Mouse (Mus musculus) telencephalon, adult 2 months (tissue): ENCODE measurements around the gene Chchd10.

Experiments
- DNase-seq: peaks from one replicate; pipeline ENCODE4 v3.0.0-alpha.2; 2011; ENCODE audit warnings: low read depth, low spot score

Chchd10 gene

DNA sequence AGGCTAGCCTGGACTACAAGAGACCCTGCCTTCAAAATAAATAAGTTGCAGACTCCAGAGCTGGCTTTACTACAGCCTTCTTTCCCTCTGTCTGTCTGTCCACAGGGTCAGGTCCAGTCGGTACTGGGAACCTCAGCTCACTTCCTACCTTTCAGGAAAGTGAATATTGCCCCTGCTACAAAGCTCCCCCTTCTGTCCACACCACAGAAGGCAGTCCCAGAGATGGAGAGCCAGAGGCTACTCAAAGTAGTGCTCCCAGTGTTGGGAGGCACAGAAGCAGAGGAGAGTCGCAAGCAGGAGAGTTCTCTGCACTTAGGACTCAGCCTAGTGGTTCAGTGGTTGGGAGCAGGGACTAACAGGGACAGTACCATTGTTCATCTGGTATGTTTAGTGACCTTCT, 8.6 kb upstream of the Chchd10 start:
- DNase-seq: no peak

DNA sequence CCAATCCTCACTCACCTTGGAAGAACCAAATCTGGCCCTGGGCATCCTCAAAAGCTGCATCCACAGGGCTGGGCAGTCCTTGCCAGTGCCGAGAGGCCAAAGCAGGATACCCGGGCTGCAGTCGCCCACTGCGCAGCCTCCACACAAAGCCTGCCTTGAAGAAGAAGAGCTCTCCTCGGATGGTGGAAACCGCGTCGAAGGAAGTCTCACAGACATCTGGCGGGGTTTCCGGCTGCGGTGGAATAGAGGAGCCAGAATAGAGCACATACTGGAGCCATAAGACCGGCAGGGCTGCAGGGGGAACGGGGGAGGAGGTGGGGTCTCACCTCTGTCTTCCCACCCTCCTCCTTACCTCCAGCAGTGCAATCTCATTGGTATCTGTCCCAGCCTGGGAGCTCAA, 6.5 kb upstream of the Chchd10 start:
- no peak for DNase-seq

DNA sequence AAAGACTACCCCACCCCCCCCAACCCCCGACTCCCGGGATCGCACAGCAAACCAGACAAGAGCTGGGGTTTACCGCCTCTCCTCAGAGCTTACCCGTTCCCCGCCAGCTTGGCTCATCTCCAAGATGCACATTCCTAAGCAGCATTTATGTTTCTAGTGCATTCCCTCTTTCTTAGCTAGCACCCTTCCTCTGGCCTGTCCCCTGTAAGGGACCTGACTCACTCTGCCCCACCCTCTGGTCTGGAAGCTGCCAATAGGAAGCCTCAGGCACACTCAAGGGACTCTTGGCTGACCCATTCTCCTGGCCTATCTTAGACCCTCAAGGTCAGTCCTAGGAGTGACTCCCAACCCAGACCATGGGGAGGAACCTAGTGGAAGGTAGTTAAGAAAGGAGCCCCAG, 2.6 kb upstream of the Chchd10 start:
- DNase-seq: no peak

DNA sequence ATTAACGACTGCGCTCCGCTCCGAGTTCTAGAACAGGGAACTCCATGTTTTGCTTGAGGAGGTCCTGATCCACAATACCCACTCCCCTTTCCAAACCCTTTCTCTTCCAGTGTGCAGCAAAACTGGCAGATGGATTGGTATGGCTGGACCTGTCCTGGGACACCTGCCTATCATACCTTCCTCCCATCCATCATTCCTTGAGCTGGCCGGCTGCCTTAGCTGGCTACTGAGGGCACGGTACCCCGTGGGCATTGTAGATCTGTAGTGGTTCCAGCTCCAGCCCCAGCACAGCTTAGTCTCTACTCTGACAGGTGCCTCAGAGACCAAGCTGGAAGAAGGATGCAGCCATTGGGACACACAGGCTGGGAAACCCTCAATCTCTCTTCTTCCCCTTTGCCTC, 1.6 kb upstream of the Chchd10 start:
- no peak for DNase-seq

DNA sequence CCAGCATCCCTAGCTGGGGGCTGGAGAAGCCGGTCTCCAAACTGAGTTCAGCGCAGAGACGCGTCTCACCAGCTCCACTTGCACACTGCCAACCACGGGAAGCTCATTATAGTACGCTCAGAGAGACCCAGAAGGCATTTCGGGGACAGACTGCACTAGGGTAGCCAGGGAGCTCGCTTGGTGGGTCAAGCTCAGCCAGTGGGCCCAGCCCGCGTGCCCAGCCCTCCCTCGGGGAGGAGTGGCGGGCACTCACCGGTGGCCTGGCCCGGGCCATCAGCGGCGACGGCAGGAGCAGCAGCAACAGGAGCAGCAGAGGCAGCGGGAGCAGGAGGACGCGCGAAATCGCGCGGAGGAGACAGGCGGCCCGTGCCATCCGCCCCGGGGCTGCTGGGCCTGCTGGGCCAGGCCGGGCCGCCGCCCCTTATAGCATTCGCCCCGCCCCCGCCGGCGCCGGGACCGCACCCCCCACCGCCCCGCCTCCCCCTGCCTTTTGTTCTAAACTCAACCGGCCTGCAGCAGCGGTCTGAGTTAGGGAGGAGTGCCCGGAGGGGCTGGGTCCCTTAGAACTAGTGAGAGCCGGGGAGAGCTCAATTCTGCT, 750 bp upstream of the Chchd10 start:
- DNase-seq: no peak

DNA sequence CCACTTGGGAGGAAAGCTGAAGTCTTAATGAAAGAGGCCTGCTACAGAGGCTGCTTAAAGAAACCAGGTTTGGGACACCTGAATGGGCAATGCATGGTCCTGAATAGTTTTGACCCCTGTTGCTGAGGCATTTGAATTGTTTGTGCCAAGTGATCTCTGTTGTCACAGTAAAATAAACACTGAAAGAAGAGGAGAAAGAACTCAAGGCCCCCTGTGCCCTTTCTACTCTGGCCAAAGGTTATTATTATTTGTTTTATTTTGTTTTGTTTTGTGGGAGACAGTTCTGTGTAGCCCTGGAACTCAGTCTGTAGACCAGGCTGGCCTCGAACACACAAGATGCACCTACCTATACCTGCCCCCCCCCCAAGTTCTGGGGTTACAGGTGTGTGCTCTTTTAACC, 2.1 kb downstream of the Chchd10 start:
- no peak for DNase-seq

DNA sequence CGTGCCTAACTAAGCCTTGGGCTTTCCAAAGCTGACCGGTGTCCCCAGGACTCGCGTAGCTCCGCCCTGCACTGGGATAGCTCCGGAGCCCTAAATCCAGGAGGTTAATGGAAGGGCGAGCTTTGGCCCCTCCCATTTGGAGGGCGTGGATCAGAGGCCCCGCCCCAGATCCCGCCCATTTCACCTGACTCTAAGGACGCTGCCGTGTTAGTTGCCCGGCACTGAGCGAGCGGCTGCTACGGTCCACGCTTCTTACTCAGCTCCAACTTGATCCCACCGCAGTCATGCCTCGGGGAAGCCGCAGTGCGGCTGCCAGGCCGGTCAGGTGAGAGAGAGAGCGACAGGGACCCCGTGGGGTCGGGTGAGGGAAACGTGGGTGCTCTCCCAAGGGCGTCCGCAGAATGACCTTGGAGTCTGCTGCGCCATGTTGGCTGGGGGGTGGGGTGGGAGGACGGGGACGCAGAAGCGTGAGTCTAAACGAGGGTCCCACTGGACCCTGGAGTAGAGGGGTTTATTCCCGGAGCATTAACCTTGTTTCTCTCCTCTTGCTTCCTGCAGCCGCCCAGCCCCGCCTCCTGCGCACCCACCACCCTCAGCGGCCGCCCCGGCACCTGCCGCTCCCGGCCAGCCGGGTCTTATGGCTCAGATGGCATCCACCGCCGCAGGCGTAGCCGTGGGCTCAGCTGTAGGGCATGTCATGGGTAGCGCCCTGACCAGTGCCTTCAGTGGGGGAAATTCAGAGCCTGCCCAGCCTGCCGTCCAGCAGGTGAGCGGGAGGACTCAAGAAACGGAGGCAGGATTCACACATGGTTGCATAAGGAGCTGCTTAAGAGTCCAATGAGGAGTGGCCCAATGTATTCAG, 3.0 kb downstream of the Chchd10 start, which contains the start of gene Mmp11:
Gene Mmp11 (minus strand): TSS at position 817 of the 862 bp plus-strand sequence.
- DNase-seq: peak; percentile 80

DNA sequence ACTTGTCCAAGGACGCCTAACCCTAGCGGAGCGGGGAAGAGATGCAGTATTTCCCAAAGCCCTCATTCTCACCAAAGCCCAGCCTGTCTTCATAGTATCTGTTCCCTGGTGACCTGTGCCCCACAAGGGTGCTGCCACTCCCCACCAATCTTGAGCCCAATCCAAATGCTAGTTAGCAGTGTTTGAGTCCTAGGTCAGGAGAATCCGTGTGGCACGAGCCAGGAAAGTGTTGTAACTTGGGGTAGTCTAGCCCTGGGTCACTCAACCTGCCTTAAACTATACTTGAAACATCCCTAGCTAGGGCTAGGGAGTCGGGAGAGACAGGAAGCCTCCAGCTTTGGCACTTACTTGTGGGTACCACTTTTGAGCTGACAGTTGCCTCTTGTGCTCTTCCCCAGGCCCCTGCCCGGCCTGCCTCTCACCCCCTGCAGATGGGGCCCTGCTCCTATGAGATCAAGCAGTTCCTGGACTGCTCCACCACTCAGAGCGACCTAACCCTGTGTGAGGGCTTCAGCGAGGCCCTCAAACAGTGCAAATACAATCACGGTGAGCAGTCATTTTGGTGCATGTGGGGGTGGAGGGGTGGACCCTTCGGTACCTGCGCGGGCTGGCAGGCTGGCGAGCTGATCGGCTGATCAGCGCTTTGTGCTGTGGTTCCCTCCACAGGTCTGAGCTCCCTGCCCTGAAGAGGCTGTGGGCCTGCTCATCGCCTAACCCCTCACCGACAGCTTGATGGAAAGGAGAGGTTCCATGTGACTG, 4.2 kb downstream of the Chchd10 start:
- no peak for DNase-seq

DNA sequence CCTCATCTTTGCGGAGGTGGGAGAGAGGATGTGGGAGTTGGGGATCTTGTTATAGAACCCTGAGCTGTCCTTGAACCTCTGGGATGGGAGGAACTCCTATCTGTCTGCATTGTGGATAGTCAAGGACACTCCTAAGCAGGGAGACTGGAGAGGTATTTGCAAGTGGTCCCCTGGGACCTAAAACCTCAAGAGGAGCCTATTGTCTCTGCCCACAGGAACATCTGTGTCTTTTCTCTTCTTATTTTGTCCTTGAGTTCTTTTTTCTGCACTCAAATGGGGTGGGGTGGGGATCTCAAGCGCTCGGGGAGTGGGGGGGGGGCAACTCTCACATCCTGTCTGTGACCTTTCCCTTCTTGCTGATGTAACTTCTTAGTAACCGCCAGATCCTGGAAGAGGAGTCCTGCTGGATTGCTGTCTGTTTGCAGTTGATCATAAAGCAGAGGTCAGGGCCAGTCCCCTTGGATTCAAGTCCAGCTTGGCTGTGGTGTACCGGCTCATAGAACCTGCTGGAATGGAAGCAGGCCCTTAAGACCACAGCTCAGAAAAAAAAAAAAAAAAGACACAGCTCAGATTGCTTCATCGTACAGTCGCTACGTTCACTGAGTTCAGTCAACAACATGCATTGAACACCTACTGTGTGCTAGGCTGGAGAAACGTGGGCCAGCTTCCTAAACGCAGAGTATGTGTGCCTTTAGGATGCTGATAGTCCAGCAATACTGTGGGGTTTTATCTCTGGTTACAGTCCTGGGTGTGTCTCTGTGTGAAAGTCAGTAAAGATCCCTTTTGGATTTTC, 5.1 kb downstream of the Chchd10 start:
- DNase-seq: no peak

DNA sequence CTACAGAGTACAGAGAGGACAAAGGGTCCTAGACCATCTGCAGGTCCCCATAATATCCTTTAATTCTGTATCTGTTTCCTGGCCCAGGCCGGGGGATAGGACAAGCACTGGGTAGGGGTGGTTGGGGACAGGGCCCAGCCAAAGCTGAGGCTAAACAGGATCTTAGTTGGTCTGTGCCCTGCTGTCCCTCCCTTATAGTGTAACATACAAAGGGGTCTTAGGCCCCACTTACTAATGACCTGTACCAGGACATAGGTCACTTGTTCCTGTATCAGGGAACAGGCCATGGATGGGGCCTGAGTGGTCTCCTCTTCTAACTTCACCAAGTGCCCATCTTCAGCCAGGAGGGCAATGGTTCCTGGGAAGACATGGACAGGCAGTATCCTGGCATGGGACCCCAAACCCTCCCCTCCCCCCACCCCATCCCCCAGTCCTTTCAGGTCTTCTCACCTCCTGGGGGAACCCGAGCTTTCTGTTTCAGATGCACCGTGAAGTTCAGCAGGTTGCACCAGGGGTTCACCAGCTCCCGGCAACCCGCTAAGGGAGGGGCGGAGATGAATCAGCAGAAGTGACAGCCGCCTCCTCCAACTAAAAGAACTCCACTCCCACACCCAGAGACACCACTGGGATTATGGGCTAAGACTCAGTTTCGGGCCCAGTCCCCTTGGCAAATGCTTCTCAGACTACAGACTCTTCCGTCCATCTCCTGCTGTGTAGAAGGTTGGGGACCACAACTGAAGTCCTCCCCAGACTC, 6.7 kb downstream of the Chchd10 start:
- peak; percentile 29 for DNase-seq

DNA sequence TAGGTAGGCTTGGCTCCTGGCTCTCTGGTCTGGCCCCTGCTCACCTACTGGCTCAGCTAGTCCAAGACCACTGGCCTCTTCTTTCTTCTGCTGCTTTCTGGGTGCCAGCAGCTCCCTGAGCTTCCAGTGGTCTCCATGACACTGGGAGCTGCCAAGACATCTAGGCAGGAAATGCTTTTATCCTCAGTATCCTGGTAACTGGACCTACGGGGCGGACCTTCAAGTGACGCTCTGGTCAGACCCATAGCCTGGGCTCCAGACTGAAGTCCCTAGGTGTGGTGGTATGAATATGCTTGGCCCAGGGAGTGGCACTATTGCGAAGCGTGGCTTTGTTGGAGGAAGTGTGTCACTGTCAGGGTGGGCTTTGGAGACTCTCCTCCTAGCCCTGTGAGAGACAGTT, 7.6 kb downstream of the Chchd10 start, which contains the start of gene Gm867:
Gene Gm867 (minus strand): TSS at position 153 of the 400 bp plus-strand sequence.
- no peak for DNase-seq

DNA sequence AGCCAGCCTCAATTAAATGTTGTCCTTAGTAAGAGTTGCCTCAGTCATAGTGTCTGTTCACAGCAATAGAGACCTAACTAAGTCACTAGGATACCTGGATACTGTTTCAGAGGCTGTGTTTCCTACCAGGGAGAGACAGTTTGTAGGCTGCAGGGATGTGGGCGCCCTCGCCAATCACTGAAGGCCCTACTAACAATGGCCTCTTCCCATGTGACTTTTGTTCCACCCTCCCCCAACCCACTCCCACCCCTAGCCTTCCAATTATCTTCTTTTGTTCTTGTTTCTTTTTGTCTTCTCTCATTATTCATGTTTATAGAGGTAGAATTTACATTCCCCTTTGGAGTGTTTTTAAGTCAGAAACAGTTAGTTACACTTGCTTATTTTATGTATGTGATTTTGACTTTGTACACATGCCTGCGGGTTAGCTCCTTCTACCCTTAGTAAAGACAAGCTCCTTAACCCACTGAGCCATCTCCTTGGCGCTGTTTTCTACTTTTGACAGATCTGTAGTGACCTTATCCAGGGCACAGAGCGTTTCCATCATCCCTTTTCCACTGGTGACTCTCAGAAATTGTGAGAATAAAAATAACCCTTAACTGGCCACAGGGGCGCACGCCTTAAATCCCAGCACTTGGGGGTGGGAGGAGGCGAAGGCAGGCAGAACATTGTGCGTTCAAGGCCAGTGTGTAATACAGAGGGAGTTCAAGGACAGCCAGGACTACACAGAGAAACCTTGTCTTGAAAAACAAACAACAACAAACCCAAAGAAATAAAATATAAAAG, 8.3 kb downstream of the Chchd10 start:
- DNase-seq: no peak

DNA sequence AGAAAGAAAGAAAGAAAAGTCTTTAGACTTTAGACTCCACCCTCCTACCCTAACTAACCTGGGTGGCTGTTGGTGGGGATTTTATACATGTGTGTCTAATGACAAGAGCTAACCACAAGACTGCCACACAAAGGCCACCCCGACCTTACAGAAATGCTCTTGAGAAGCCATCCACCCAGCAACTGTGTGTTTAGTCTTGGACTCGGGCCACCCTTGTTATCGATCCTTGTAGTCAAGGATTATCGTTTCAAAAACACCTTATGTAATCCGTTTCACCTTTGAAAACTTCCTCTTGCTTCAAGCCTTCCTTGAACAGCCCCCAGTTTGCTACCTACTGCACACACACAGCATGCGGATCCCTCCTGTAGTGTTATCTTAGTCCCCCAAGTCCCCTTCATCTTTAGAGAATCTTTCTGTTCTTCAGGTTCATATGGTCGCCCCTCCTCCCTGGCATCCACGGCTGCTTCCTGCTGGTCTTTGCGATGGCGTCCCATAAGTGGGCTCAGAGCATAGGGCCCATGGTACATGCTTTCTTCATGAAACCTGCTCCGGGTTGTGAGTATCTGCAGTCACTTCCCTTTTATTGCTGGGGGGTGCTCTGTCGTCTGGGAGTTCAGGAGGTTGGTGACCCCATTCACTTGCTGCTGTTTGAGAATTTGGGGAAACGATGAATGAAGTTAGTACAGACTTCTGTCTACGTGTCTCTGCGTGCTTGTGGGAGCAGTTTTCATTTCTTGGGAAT, 10.0 kb downstream of the Chchd10 start, which contains the start of gene Vpreb3:
Gene Vpreb3 (plus strand): TSS at position 322 of the 742 bp plus-strand sequence.
- DNase-seq: no peak

DNA sequence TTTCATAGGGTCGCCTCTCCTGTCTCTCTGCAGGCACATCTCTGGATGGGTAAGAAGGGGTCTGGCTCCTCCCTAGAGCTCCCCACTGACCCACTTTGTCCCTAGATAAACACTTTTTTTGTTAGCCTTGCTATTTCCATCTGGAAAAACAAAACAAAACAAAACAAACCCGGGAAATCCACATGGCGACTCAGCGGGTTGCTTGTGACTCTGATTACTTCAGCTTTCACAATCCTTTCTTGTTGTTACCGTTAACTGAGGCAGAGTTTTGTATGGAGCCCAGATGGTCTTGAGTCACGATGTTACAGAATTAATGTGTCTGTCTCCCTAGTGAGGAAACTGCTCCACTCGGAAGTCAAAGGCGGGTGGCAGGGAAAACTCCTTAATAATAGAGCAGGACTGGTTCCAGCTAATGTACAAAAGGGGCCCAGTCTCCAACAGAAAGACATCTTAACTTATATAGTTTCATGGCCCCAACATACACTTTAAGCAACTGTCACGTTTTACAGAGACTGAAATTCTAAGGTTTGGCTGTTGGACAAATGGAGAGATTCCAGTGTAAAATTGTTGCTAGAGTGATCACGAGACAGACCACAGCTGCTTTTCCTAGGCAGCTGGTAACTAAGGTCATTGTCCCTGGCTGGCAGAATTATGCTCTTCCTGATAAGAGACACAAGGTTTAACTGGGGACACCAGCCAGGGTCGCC, 11.3 kb downstream of the Chchd10 start:
- peak; percentile 38 for DNase-seq

DNA sequence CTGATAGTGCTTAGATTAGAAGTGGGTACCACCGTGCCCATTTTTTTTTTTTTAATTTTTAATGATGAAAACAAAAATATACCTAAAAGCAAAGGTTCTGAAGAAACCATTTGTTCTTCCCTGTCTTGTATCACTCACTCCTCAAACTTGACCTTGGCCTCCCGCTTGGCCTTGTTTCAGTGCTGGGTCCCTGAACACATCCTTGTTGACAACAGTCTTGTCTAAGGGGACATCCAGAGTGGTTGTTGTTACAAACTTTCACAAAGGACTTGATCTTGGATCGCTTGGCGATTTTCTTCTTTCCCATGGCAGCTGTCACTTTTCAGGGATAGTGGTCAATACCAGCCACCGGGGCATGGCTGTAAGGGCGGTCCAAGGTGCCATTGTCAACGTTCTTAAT, 12.3 kb downstream of the Chchd10 start:
- DNase-seq: no peak

DNA sequence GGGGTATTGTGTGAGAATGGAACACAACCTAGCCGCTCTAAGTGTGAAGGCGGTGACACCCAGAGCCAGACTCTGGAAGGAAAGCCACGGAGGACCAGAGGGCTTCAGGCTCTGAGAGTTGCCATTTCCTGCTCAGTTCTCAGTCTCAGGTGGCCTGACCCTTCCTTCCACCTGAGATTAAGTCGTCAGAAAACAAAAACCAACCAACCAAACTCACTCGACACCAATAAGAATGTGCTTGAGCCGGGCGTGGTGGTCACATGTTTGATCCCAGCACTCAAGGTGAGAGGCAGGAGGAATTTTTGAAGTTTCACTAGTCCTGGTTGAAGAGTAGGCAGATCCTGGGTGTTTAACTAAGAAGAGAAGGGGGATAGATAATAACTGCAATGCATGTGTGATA, 13.0 kb downstream of the Chchd10 start:
- DNase-seq: no peak

DNA sequence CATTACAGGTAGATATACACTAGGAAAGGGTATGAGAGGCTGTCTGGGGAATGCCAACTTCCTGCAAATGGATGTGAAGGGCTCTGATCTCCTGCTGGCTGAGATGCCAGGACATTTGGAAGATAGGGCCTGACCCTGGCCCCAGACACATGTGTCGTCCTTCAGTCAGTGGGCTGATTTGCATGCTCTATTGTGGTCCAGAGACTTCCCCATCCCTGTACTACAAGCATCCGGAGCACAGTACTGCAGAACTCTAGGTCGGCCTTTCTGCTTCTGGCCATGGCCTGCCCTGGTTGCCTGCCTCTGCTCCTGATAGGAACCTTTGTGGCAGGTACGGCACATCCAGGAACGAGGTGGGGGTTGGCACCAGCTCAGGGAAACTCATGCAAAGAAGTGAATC, 15.1 kb downstream of the Chchd10 start:
- DNase-seq: no peak
